Mouse (Mus musculus): ENCODE measurements around the gene Cdk14.
"Not testable (repeated sequence)": the region's sequence is repeated elsewhere in the genome, so short reads cannot be mapped to it uniquely, and the experiment has no call there.

Cdk14 gene

GRCm38 (mm10) chr5:5261725-5262296, 158.3 kb downstream of the Cdk14 start:
- no peak for DNase-seq (ENCODE audit: low spot score)

GRCm38 (mm10) chr5:5260966-5261724, 159.0 kb downstream of the Cdk14 start:
- no peak for DNase-seq (ENCODE audit: low spot score)

GRCm38 (mm10) chr5:5260309-5260708, 159.8 kb downstream of the Cdk14 start:
- DNase-seq (ENCODE audit: low spot score), result no peak

- DNase-seq (ENCODE audit: low spot score), result no peak
These were observed 165.7 kb downstream of the Cdk14 start for GRCm38 (mm10) chr5:5254391-5254790.

- no peak for DNase-seq (ENCODE audit: low spot score)
These were observed 166.9 kb downstream of the Cdk14 start for GRCm38 (mm10) chr5:5253177-5253576.

- DNase-seq (ENCODE audit: low spot score), result no peak
These were observed 172.4 kb downstream of the Cdk14 start for GRCm38 (mm10) chr5:5247671-5248070.

GRCm38 (mm10) chr5:5246534-5247175, 173.5 kb downstream of the Cdk14 start:
- no peak for DNase-seq (ENCODE audit: low spot score)

- no peak for DNase-seq (ENCODE audit: low spot score)
These were observed 174.9 kb downstream of the Cdk14 start for GRCm38 (mm10) chr5:5245182-5245581.

GRCm38 (mm10) chr5:5243648-5244047, 176.5 kb downstream of the Cdk14 start:
- no peak for DNase-seq (ENCODE audit: low spot score)

- DNase-seq (ENCODE audit: low spot score), result no peak
These were observed 177.4 kb downstream of the Cdk14 start for GRCm38 (mm10) chr5:5242704-5243103.

- no peak for DNase-seq (ENCODE audit: low spot score)
These were observed 179.0 kb downstream of the Cdk14 start for GRCm38 (mm10) chr5:5241088-5241487.

- DNase-seq (ENCODE audit: low spot score), result no peak
These were observed 180.0 kb downstream of the Cdk14 start for GRCm38 (mm10) chr5:5240121-5240520.

GRCm38 (mm10) chr5:5234935-5235334, 185.2 kb downstream of the Cdk14 start:
- not testable (repeated sequence) for DNase-seq (ENCODE audit: low spot score)

- peak; percentile 96 for DNase-seq (ENCODE audit: low spot score)
These were observed 193.1 kb downstream of the Cdk14 start for GRCm38 (mm10) chr5:5226966-5227365.

- DNase-seq (ENCODE audit: low spot score), result no peak
These were observed 208.4 kb downstream of the Cdk14 start for GRCm38 (mm10) chr5:5211780-5212135.

GRCm38 (mm10) chr5:5211034-5211779, 208.9 kb downstream of the Cdk14 start:
- DNase-seq (ENCODE audit: low spot score), result peak; percentile 91

GRCm38 (mm10) chr5:5208016-5208415, 212.1 kb downstream of the Cdk14 start:
- no peak for DNase-seq (ENCODE audit: low spot score)

- DNase-seq (ENCODE audit: low spot score), result no peak
These were observed 214.1 kb downstream of the Cdk14 start for GRCm38 (mm10) chr5:5206012-5206411.

GRCm38 (mm10) chr5:5194562-5195221, 225.4 kb downstream of the Cdk14 start:
- DNase-seq (ENCODE audit: low spot score), result no peak

- no peak for DNase-seq (ENCODE audit: low spot score)
These were observed 230.5 kb downstream of the Cdk14 start for GRCm38 (mm10) chr5:5189590-5189989.

GRCm38 (mm10) chr5:5185987-5186742, 233.9 kb downstream of the Cdk14 start:
- DNase-seq (ENCODE audit: low spot score), result peak; percentile 40

Data from adipocyte (in vitro differentiated cells).